Mouse (Mus musculus): ENCODE data around the gene Myo10.

GRCm38 (mm10) chr15:25723281-25724113 is 101.2 kb downstream of the Myo10 start:
- TF ChIP-seq TAL1 (IDR thresholded peaks at IDR 0.05; ENCODE audit: low read length): no peak
- TF ChIP-seq GATA1 (IDR thresholded peaks at IDR 0.05; ENCODE audit: low read length): no peak
